Mouse (Mus musculus) layer of hippocampus, postnatal 25 days (tissue): ENCODE measurements around the gene Asb7. TPM values are rescaled to one million over a fixed set of nuclear protein-coding genes. Genes with fewer than 3 reads are reported as not detected.

Experiments used
- DNase-seq, 2 experiments: peaks; one replicate each; pipeline ENCODE4 v3.0.0; 2022; ENCODE audit warnings: mixed read lengths in 2 of 2, low spot score in 1 of 2; ENCODE audit errors: extremely low spot score in 1 of 2
- total RNA-seq, 2 experiments: library from RNA; stranded (reverse); gene quantifications; 2 replicates each; pipeline ENCODE4 v1.2.3; 2021

Asb7 gene
- total RNA-seq, 2 experiments from 2014 or later, result 17.0 to 17.5 TPM

DNA sequence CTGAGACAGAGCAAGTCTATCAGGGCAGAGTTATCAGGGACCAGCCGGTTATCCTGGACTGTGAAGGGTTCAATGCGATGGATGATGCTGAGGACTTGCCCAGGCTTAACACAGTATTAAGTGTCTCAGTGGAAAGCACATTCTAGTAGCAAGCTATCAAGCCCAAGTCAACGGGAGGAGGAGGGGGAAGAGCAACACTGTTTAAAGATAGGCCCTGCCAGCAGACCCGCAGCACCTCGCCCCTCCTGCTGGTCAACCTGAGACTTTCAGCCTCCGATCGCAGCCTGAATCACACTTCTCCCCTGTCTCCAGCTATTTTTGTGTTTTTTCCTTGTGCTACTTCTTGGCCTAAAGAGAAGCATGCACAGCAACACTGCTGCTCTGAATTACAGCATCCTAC lies 29.1 kb downstream of the Asb7 start:
- no peak for DNase-seq

DNA sequence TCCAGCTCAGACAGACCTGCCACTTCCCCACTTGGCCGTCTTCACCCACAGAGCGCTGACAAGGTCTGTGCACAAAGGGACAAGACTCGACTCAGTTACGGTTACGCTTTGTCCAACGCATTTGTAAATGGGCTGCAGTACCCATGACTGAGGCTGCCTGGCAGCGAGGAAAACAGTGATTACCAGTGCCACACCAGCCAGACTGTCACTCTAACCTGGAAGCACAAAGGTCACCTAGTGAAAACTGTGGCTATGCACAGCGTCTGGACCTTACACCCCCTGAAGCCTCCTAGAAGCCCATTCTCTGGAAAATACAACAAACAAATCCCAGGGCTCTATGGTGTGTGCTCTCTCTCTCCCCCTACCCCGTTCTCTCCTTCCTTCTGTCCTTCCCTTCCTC lies 33.9 kb downstream of the Asb7 start:
- no peak for DNase-seq

DNA sequence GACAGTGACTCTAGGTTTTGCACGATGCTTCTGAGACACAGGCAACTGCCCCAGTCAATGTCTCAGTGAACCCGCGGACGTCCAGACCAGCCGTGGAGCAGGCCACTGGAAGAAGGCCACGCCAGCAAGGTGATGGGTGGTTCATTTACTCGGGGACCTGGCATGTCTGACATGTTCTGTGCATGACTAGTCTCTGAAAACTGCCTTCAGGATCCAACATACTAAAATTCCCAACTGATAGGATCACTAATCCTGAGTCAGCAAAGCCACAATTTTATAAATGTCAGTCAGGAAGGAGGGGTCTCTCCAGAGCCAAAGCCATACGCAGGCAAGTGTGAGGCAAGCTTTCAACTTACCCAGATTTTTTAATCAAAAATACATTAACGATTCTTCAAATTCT lies 35.8 kb downstream of the Asb7 start:
- no peak for DNase-seq

DNA sequence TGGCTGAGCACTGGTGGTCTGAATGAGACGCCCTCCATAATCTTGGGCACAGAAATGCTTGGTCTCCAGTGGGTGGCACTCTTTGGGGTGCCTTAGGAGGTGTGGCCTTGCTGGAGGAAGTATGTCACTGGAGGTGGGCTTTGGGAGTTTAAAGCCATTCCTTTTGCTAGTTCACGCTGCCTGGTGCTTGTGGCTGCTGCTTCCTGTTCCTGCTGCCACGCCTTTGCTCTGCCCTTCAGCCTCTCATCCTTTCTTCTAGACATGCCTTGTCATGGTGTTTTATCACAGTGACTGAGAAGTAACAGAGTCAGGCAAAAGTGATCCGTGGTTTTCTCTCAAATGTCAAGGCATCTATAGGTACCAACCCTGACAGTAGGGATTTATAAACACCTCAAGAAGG lies 37.2 kb downstream of the Asb7 start:
- no peak for DNase-seq

DNA sequence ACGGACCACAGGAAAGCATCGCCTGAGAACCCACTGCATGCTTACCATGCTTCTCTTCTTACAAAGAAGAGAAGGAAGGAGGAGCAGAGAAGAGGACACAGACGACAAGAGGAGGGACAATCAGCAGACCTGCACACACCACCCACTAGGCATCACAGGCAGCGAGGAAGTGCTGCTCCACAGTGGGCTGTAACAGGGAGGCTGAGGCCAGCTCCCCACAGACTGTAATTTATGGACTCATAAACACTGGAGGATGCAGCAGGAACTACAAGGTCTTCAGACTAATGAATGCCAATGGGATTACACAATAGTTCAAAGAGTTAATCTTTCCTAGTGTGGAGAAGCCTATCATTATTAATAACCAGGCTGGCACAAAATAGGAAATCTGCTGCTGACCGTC lies 38.5 kb downstream of the Asb7 start:
- DNase-seq, result no peak

DNA sequence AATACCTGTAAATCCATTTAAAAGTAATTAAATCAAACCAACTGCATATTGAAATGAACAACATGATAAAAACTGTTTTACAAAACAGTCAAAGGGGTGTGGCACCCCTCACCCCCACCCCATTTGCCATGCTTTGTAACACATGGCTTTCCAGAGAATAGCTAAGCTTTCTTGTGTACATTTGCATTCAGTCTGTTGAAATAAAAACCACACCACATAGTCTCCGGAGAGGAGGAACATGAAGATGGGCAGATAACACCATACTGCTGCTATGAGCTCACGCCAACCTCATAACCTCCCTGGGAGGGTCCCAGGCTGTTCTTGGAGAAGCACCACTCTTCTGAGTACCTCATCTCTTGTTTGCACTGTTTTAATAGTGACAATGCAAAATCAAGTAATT lies 40.2 kb downstream of the Asb7 start:
- no peak for DNase-seq

DNA sequence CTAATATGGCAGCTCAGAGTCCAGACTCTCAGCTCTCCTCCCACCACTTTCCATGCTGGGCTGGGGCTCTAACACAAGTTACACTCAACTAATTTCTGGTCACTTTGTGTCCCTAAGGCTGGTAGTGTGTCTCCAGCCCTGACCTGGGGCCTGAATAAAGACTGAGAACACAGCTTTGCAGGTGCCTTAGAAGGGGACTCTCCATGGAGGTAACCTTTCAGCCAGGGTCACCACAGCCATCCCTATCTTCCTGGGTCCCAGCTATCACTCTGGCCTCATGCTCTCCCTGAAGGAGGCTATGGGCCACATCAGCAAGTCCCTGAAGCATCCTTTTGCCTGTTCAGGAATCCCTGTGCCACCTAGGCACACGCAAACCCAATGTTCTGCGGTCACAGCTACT lies 43.7 kb downstream of the Asb7 start:
- no peak for DNase-seq

DNA sequence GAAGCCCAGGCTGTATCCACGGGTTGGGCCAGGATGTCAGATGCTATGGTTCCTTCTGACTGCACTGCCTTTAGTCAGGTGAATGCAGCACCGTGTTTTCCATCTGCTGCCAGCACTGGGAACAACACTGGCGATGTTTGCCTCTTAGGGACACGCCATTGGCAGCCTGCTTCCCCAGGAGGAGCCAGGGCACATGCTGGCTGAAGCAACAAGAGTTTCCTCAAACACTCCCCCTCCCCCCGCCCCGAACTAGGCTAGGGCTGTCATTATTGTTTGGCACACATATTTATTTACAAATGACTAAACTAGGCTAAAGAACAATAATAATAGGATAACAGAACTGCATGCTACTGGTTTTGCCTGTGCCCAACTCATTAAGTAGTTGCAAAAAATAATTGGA lies 56.0 kb downstream of the Asb7 start:
- no peak for DNase-seq

DNA sequence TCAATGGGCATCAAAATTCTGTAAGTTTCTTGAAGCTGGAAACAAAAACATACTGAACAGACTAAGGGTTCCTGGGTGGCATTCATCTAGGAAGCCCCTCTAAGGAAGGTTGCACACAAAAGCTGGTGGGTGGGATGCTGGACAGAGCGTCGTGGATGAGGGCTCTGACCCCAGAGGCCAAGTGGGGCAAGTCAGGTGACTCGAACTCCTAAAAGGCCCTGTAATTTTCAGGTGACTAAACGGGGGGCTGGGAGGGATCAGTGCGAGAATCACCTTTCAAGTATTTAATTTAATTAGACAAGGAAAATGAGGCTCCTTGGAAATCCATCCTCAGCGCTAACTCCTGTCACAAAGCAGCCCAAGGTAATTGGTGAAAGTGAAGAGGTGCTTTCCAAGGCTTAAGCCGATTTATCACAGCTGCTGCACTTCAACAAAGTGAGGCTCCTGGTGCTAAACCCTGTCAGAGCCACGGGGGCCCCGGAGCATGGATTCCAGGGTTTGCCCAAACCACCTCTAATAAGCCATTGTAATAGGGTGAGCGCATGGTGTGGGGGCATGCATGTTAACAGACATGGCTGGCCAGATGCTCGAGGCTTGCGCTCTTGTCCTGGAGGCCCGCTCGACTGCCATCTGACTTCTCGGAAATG lies 59.1 kb downstream of the Asb7 start:
- DNase-seq, result no peak

DNA sequence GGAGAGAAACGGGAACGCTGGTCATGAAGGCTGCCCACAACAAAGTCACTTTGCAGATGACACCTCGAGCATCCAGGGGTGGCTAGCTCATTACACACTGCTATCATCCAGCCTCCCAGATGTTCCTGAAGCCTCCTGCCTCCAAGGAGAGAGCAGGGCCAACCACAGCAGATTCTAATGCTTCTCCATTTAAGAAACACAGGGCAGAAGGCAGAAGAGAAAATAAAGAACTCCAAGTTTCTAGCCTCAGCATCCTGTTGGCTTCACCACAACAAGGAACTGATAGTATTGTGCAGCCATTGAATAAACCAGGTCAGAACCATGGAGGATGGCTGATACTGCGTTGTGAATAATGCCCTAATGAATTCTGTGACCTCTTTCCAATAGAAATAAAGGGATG lies 60.0 kb downstream of the Asb7 start:
- no peak for DNase-seq

DNA sequence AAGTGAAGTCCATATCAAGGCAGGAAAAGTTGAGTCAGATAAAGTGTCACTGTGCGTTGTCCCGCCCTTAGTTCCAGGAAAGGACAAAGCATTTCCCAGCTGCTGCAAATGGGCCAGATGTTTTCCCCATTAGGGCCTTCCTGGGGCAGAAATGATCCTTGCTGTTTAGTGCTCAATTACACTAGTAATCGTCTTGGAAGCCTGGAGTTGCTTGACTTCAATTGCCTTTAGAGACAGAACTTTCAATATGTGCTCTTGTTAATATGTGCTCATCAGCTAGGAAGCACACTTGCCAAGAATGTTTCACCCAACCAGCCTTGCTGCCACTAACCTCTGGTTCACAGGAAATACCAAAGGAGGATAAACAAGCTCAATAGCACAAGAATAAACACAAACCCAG lies 66.0 kb downstream of the Asb7 start:
- no peak for DNase-seq

DNA sequence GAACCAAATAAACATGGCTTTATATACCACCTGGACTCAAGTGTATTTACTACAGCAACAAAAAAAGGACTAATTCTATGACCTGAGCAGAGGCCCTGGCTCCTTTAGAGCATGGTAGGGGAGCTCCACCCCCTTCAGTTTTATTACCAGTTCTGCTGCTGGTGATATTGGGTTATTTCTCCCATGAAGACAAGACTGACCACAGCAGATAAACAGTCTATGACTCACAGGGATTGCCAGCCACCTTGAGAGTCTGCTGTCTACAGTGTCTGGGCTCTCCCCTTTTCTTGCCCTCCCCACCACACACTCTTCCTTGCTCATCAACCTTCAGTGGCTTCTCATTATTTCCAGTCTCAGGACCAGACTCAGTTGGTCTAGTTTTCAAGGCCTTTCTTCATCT lies 87.5 kb downstream of the Asb7 start:
- no peak for DNase-seq

DNA sequence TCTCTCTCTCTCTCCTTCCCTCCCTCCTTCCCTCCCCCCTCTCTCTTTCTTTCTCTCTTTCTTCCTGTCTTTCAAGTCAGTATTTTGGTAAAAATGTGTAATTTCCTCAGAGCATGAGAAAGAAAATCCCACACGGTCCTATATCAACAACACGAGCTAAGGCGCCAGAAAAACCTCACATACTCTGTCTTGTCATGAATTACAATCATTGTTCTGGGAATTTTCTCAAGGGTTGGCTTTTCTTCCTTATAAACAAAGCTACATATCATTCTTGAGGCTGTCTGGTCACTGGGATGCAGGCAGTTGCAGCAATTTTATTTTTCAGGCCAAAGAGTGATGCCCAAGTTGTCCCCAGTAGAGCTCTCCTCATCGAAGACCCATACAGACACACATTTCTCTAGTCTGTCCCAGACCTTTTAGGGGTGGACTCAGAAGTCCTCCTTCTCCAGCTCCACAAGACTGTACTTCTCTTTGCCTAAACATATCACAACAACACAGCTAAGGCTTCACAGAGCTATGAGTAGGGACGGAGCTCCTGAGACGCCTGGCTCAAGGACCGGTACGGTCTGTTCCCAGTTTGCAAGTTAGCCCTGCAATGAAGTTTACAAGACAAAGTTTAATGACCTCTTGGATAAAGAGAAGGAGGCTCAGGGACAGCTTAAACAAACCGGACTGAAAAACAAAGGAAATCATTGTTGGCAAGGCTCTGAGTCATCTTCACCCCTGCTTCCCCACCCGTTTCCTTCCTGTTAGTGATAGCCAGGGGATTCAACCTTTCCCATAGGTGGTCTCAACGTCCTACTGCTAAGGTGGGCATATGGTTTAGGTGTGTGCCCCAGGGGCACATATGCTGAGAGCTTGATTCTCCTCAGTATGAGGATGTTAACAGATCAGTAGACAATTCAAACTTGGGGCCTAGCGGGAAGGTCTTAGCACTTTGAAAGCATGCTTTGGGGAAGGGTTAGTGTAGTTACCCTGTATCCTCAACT lies 88.5 kb downstream of the Asb7 start:
- no peak for DNase-seq

DNA sequence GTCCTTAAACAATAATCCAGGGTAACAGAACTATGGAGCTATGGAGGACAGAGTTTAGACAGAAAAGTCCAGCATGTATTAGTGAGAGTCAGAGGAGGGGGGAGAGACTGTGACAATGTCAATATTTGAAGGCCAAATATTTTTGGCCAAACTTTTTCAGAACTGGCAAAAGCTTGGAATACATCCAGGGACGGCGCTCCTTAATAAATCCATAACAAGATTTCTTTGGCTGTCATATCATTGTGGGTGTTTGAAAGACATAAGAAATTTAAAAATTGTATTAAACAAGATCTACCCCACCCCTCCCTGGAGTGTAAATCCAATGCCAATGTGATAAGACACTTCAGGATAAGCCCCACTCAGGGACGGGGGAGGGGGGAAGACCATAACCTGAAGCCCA lies 89.3 kb downstream of the Asb7 start:
- DNase-seq, result no peak

DNA sequence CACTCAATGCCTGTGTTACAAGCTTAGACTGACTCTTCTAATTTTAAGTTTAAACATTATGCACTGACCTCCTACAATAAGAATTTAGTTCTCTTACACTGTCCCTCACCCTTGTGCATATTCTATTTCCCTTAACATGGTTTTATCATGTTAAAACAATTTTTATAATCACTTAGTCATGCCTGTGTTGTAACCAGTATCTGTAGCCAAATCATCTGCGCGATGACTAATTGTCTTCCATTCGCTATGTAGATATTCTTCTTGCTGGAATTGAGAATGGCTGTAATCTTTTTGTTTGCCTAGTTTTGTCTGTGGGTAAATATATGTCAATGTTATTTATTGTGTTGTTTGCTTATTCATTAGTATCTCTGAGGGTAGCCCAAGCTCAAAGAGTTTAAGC lies 91.5 kb downstream of the Asb7 start:
- DNase-seq, result no peak

Other genes with a start within 250 kb of the Asb7 start
- gene Lins1, start 293 bp upstream of the Asb7 start, total RNA-seq, result 10 to 100 TPM in 1 of 2 experiments, 1 to 10 TPM in 1; 9.1 to 10.2 TPM
- gene Cers3, start 53.9 kb upstream of the Asb7 start, total RNA-seq, result under 1 TPM; 0.30 to 0.49 TPM
- gene Adamts17, start 150.1 kb upstream of the Asb7 start, total RNA-seq, result 10 to 100 TPM; 20.7 to 29.2 TPM